Mouse (Mus musculus) cerebellum, adult 2 months (tissue): ENCODE results near the gene Gm44790. TPM values are rescaled to one million over a fixed set of nuclear protein-coding genes. Genes with fewer than 3 reads are reported as not detected.

Experiments
- DNase-seq, 2 experiments: peaks; one replicate each; pipeline ENCODE4 v3.0.0; 2021
- H3K27ac ChIP-seq: fragments of 200-500 bp; 2 replicates; pipeline ENCODE4 v1.5.1; 2012; ENCODE audit warnings: low read length, control low read depth, inconsistent platforms; ENCODE audit not compliant: insufficient read depth
- H3K27me3 ChIP-seq: fragments of 200-500 bp; 2 replicates; pipeline ENCODE4 v1.6.1; 2012; ENCODE audit warnings: inconsistent platforms, mild to moderate bottlenecking, low read length, moderate library complexity; ENCODE audit not compliant: control insufficient read depth, insufficient read depth
- H3K4me1 ChIP-seq: fragments of 200-500 bp; 2 replicates; pipeline ENCODE4 v1.6.1; 2011; ENCODE audit warnings: low read length; ENCODE audit not compliant: control insufficient read depth, insufficient read depth
- H3K4me3 ChIP-seq: fragments of 200-500 bp; replicated peaks from 2 replicates; pipeline ENCODE3; 2011; ENCODE audit warnings: mild to moderate bottlenecking, low read depth, low read length, control low read depth; ENCODE audit not compliant: insufficient read depth
- CTCF ChIP-seq: fragments of 200-500 bp; IDR thresholded peaks from 2 replicates; pipeline ENCODE4 v1.5.1; 2011; ENCODE audit warnings: low read depth, mild to moderate bottlenecking, control low read depth, low read length, moderate library complexity, borderline replicate concordance; ENCODE audit not compliant: insufficient read depth
- POLR2A ChIP-seq: fragments of 200-500 bp; IDR thresholded peaks from 2 replicates; pipeline ENCODE4 v1.6.1; 2011; ENCODE audit warnings: low read length, control low read depth, borderline replicate concordance; ENCODE audit not compliant: insufficient read depth
- WGBS: fragments of 180-500 bp; shearing (Covaris S2); methylation state at CpG from one replicate; pipeline ENCODE4 v1.1.7; 2018; 5-methylcytosine and 5-hydroxymethylcytosine counted together
- polyA plus RNA-seq: library from polyadenylated mRNA; depleted of rRNA; stranded (reverse); fragments of >200 nt; gene quantifications from 2 replicates; pipeline ENCODE4 v1.2.3, GENCODE M21; 2012

The Gm44790 gene
- polyA plus RNA-seq, 1 experiment, result 0.82 TPM

GRCm38 (mm10) chr6:86472100-86472955 is 45.9 kb downstream of the Gm44790 start:
- H3K4me1 ChIP-seq, result peaks cover 6% of the 10 kb centered on the region; the same call in 1 of the 2 replicates
- WGBS, result under 1% methylated on average over 56 of the region's 56 CpGs
- DNase-seq, result peak; percentile 100
- TF ChIP-seq POLR2A (peak; percentile 86; the same call in 1 of the 2 replicates), CTCF (peak; percentile 97)
- no peaks in the 10 kb centered on the region for H3K27me3 ChIP-seq
- H3K27ac ChIP-seq, result peak overlapping the region; percentile 91
- peak overlapping the region; percentile 64 for H3K4me3 ChIP-seq

DNA sequence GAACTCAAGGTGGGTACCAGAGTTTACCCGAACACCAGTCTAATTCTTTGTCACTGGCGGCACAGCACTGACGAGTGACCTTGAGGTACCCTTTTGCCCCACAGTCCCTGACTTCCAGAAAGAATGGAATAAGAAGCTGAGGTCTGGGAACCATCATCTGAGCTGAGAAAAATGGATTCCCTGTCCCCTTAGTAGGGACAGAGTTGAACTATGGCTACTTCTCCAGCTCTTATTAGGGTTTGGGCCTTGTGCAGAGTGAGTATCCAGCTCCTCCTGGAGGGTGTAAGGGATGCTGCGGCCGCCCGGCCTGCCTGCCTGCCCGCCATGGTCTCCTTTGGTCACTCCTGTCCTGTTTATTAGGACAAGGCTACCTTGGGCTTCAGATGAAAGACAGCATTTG is 46.6 kb downstream of the Gm44790 start:
- H3K4me1 ChIP-seq, result peaks cover 6% of the 10 kb centered on the region; the same call in 1 of the 2 replicates
- H3K27ac ChIP-seq, result peak overlapping the region; percentile 91
- 47% methylated on average over 7 of the region's 7 CpGs for whole genome bisulfite sequencing
- H3K4me3 ChIP-seq, result peak overlapping the region; percentile 59
- TF ChIP-seq POLR2A (no peak), CTCF (no peak)
- no peaks in the 10 kb centered on the region for H3K27me3 ChIP-seq
- DNase-seq, result peak in 1 of 2 experiments; percentile 41

DNA sequence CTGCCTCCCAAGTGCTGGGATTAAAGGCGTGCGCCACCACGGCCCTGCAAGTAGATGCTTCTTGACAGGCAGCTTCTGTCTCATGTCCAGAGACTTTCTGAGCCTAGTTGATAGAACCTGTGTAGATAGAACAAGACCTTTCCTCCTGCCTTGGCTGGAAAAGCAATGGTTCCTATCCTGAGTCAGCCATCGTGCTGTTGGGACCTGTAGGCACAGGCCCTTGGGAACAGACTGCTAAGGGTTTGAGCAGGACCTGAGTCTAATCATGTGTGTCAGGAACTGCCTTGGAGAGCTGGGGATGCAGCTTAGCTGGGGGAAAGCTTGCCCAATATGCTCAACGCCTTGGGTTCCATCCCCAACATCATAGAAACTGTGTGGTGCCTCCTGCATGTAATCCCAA is 47.6 kb downstream of the Gm44790 start:
- WGBS, result 92% methylated on average over 5 of the region's 5 CpGs
- Histone ChIP-seq H3K4me1 (peaks cover 7% of the 10 kb centered on the region; the same call in 1 of the 2 replicates), H3K4me3 (no peak overlapping the region), H3K27me3 (no peaks in the 10 kb centered on the region), H3K27ac (no peak overlapping the region)
- DNase-seq, result no peak
- TF ChIP-seq CTCF, result no peak
- TF ChIP-seq POLR2A, result no peak

DNA sequence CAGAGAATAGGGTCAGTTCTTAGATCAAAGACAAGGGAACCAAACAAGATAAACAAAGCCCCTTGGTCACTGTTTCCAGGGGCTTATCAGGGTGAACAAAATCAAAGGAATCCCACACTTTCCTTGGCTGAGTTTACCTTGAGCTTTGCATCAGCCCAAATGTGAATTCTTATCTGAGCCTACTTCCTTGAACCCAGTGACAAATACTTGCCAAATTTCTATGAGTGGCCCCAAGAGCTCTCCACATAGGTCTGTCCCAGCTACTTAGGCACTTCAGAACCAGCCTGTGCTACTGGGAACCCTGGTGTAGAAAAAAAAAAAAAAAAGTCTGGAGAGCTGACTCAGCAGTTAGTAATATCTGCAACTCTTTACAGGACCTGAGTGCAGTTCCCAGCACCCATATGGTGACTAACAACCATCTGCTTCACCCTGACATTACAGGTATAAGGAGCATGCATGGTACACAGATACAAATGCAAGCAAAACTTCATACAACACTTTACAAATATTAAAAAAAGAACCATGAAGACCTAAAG is 48.3 kb downstream of the Gm44790 start:
- Histone ChIP-seq H3K27me3 (no peaks in the 10 kb centered on the region), H3K4me1 (peaks cover 12% of the 10 kb centered on the region; the same call in 1 of the 2 replicates), H3K4me3 (no peak overlapping the region), H3K27ac (no peak overlapping the region)
- no peak for DNase-seq
- TF ChIP-seq CTCF, result no peak
- TF ChIP-seq POLR2A, result no peak

DNA sequence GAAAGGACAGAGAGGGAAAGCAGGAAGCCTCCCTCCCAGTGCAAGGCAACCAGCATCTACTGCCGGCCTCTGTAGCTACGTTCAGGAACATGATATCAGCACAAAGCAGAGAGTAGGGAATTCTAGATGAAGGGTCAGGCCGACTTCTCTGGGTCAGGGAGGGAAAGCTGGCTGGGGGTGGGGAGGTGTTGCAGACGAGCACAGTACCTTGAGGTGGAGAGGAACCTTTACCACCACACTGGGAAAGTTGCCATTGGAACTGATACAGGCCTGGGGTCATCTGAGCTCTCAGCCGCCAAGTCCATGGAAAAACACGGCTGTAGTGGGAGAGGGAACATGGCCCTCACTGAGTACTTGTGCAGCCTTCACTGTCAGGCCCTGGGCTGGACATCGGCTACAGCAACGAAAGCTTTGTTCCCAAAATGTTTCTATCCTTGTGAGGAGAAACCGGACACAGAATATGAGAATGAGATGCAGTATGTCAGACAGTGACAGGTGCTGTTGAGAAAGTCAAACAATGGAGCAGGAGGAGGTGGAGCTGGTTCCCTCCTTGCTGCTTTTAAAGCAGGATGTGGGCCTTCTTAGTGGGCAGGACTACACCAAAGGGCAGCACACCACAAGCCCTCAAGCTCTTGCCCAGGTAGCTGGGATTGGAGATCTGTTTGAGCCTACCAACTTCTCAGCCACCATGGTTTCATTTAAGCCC is 49.2 kb downstream of the Gm44790 start:
- no peak overlapping the region for H3K4me3 ChIP-seq
- 64% methylated on average over 9 of the region's 9 CpGs for WGBS
- no peak for DNase-seq
- H3K4me1 ChIP-seq, result peaks cover 16% of the 10 kb centered on the region
- no peak overlapping the region for H3K27ac ChIP-seq
- H3K27me3 ChIP-seq, result no peaks in the 10 kb centered on the region
- TF ChIP-seq POLR2A, result no peak
- TF ChIP-seq CTCF, result no peak

GRCm38 (mm10) chr6:86476931-86477330 is 50.5 kb downstream of the Gm44790 start:
- H3K27ac ChIP-seq, result no peak overlapping the region
- 66% methylated on average over 5 of the region's 5 CpGs for WGBS
- H3K4me3 ChIP-seq, result no peak overlapping the region
- TF ChIP-seq CTCF (no peak), POLR2A (no peak)
- no peaks in the 10 kb centered on the region for H3K27me3 ChIP-seq
- DNase-seq, result no peak
- H3K4me1 ChIP-seq, result peaks cover 18% of the 10 kb centered on the region

- DNase-seq, result peak; percentile 20 to 31
- no peak for TF ChIP-seq CTCF
- TF ChIP-seq POLR2A, result no peak
- no peaks in the 10 kb centered on the region for H3K27me3 ChIP-seq
- no peak overlapping the region for H3K4me3 ChIP-seq
- peak overlapping the region; percentile 34; the same call in 1 of the 2 replicates for H3K27ac ChIP-seq
- H3K4me1 ChIP-seq, result peaks cover 12% of the 10 kb centered on the region
- WGBS, result 36% methylated on average over 3 of the region's 3 CpGs
Observed at GRCm38 (mm10) chr6:86479311-86479710, 52.9 kb downstream of the Gm44790 start.
